Mouse (Mus musculus) embryonic facial prominence, embryonic 14.5 days (tissue): ENCODE data around the gene Arhgap6. TPM values are rescaled to one million over a fixed set of nuclear protein-coding genes. Genes with fewer than 3 reads are reported as not detected.
"Not testable (repeated sequence)": the region's sequence is repeated elsewhere in the genome, so short reads cannot be mapped to it uniquely, and the experiment has no call there.

Source experiments
- ATAC-seq: fragments of 200-750 bp; cut with Nextera tagmentation; 2 replicates; pipeline ENCODE4 v1.8.0; 2017; ENCODE audit warnings: low read depth, moderate number of reproducible peaks, moderate TSS enrichment
- DNase-seq: peaks from one replicate; pipeline ENCODE4 v3.0.0-alpha.2; 2015; ENCODE audit warnings: low spot score
- H3K27ac ChIP-seq: fragments of 300-500 bp; sonication (generic); replicated peaks from 2 replicates; pipeline ENCODE4 v1.5.1; 2014; ENCODE audit warnings: low read depth, mild to moderate bottlenecking, low read length, moderate library complexity
- H3K27me3 ChIP-seq: fragments of 300-500 bp; sonication (generic); replicated peaks from 2 replicates; pipeline ENCODE4 v1.6.1; 2014; ENCODE audit warnings: low read length; ENCODE audit not compliant: control insufficient read depth, insufficient read depth
- H3K36me3 ChIP-seq: fragments of 300-500 bp; sonication (generic); 2 replicates; pipeline ENCODE4 v1.6.1; 2014; ENCODE audit warnings: low read length, mixed read lengths; ENCODE audit not compliant: control insufficient read depth, insufficient read depth
- H3K4me1 ChIP-seq: fragments of 300-500 bp; sonication (generic); 2 replicates; pipeline ENCODE4 v1.6.1; 2014; ENCODE audit warnings: antibody characterized with exemption, low read length; ENCODE audit not compliant: control insufficient read depth, insufficient read depth
- H3K4me2 ChIP-seq: fragments of 300-500 bp; sonication (generic); 2 replicates; pipeline ENCODE4 v1.6.1; 2014; ENCODE audit warnings: low read depth, mild to moderate bottlenecking, low read length, moderate library complexity, mixed read lengths
- H3K4me3 ChIP-seq: fragments of 300-500 bp; sonication (generic); 2 replicates; pipeline ENCODE4 v1.5.1; 2014; ENCODE audit warnings: low read depth, mild to moderate bottlenecking, low read length
- H3K9ac ChIP-seq: fragments of 300-500 bp; sonication (generic); 2 replicates; pipeline ENCODE4 v1.6.1; 2014; ENCODE audit warnings: low read depth, mild to moderate bottlenecking, low read length, moderate library complexity, mixed read lengths
- H3K9me3 ChIP-seq: fragments of 300-500 bp; sonication (generic); 2 replicates; pipeline ENCODE4 v1.6.1; 2016; ENCODE audit warnings: low read length; ENCODE audit not compliant: control insufficient read depth
- WGBS: fragments of 180-500 bp; shearing (Covaris S2); extraction: QIAGEN DNeasy Blood & Tissue Kit; methylation state at CpG from one replicate; pipeline ENCODE4 v1.1.7; 2014; 5-methylcytosine and 5-hydroxymethylcytosine counted together
- polyA plus RNA-seq: library from polyadenylated mRNA; unstranded; fragments of >200 nt; fragmentation: Nextera tagmentation; extraction: Ambion mirVana; gene quantifications from 2 replicates; pipeline ENCODE4 v1.2.1, GENCODE M21; 2014

Arhgap6 gene
- polyA plus RNA-seq, 1 experiment from 2014 or later: 4.4 TPM

- Histone ChIP-seq H3K9ac (peak within 1 kb of the TSS; percentile 80), H3K27me3 (no peaks in the 10 kb centered on the region; the same call in 1 of the 2 replicates), H3K4me2 (peak within 1 kb of the TSS; percentile 59), H3K4me1 (no peaks in the 10 kb centered on the region), H3K9me3 (no peaks in the 10 kb centered on the region), H3K36me3 (peaks cover 10% of the 10 kb centered on the region; the same call in 1 of the 2 replicates), H3K4me3 (peak within 1 kb of the TSS; percentile 59), H3K27ac (peak within 1 kb of the TSS; percentile 81)
- 23% methylated on average over 46 of the region's 97 CpGs for WGBS
- ATAC-seq: peak; percentile 100
- DNase-seq: peak; percentile 96
Measured at GRCm38 (mm10) chrX:169319945-169320667, 525.2 kb downstream of the Arhgap6 start, which contains the start of gene Hccs. Gene Hccs (minus strand): TSS chrX:169320372.

- WGBS: 41% methylated on average over 11 of the region's 15 CpGs
- H3K4me1 ChIP-seq: not testable (repeated sequence)
Measured at GRCm38 (mm10) chrX:169320668-169321005, 525.7 kb downstream of the Arhgap6 start.

GRCm38 (mm10) chrX:169325929-169326595 lies 531.2 kb downstream of the Arhgap6 start:
- Histone ChIP-seq H3K27ac (no peak overlapping the region), H3K4me1 (no peaks in the 10 kb centered on the region), H3K9ac (no peak overlapping the region), H3K9me3 (no peaks in the 10 kb centered on the region), H3K4me3 (no peak overlapping the region), H3K4me2 (no peak overlapping the region), H3K27me3 (no peaks in the 10 kb centered on the region), H3K36me3 (no peaks in the 10 kb centered on the region)
- DNase-seq (no peak), ATAC-seq (no peak)
- WGBS: 76% methylated on average over 3 of the region's 3 CpGs

More at GRCm38 (mm10) chrX:169320668-169321005, 525.7 kb downstream of the Arhgap6 start:
- H3K36me3 ChIP-seq, H3K9me3 ChIP-seq, H3K27ac ChIP-seq, H3K9ac ChIP-seq, DNase-seq, H3K27me3 ChIP-seq: not testable (repeated sequence)
- peak overlapping the region; percentile 59 for H3K4me3 ChIP-seq
- ATAC-seq: peak; percentile 7; the same call in 1 of the 2 replicates
- peak overlapping the region; percentile 59 for H3K4me2 ChIP-seq

- Histone ChIP-seq H3K4me2 (no peak overlapping the region), H3K9me3 (no peaks in the 10 kb centered on the region), H3K4me1 (no peaks in the 10 kb centered on the region), H3K27ac (no peak overlapping the region), H3K27me3 (peaks cover 7% of the 10 kb centered on the region; the same call in 1 of the 2 replicates), H3K4me3 (no peak overlapping the region), H3K36me3 (no peaks in the 10 kb centered on the region), H3K9ac (no peak overlapping the region)
- WGBS: 31% methylated on average over 3 of the region's 3 CpGs
- ATAC-seq: no peak
- peak; percentile 72 for DNase-seq
Measured at GRCm38 (mm10) chrX:169332264-169332663, 537.4 kb downstream of the Arhgap6 start.

- H3K4me3 ChIP-seq: no peak overlapping the region
- H3K27me3 ChIP-seq: no peaks in the 10 kb centered on the region; the same call in 1 of the 2 replicates
- H3K4me1 ChIP-seq: no peaks in the 10 kb centered on the region
- H3K36me3 ChIP-seq: no peaks in the 10 kb centered on the region
- H3K9me3 ChIP-seq: no peaks in the 10 kb centered on the region
- H3K27ac ChIP-seq: no peak overlapping the region
- ATAC-seq (no peak), DNase-seq (no peak)
- H3K4me2 ChIP-seq: no peak overlapping the region
- H3K9ac ChIP-seq: no peak overlapping the region
Measured at GRCm38 (mm10) chrX:169337559-169337958, 542.7 kb downstream of the Arhgap6 start.

- DNase-seq (no peak), ATAC-seq (no peak)
- Histone ChIP-seq H3K27ac (no peak overlapping the region), H3K9me3 (no peaks in the 10 kb centered on the region), H3K4me2 (no peak overlapping the region), H3K4me1 (no peaks in the 10 kb centered on the region), H3K4me3 (no peak overlapping the region), H3K27me3 (peaks cover 2% of the 10 kb centered on the region; the same call in 1 of the 2 replicates), H3K36me3 (no peaks in the 10 kb centered on the region), H3K9ac (no peak overlapping the region)
- 61% methylated on average over 3 of the region's 3 CpGs for WGBS
Measured at GRCm38 (mm10) chrX:169338213-169338612, 543.3 kb downstream of the Arhgap6 start.

Other genes with a start within 250 kb of the Arhgap6 start
- 0.50 and 0.72 TPM in 2 replicates for gene Frmpd4, start 217.9 kb upstream of the Arhgap6 start, polyA plus RNA-seq
- gene Msl3, start 121.2 kb upstream of the Arhgap6 start, polyA plus RNA-seq: 38.7 and 42.8 TPM in 2 replicates